Mouse (Mus musculus): ENCODE measurements around the gene Slc25a41. TPM values are rescaled to one million over a fixed set of nuclear protein-coding genes. Genes with fewer than 3 reads are reported as not detected.

The Slc25a41 gene
- total RNA-seq, 2 experiments from 2014 or later: not detected

DNA sequence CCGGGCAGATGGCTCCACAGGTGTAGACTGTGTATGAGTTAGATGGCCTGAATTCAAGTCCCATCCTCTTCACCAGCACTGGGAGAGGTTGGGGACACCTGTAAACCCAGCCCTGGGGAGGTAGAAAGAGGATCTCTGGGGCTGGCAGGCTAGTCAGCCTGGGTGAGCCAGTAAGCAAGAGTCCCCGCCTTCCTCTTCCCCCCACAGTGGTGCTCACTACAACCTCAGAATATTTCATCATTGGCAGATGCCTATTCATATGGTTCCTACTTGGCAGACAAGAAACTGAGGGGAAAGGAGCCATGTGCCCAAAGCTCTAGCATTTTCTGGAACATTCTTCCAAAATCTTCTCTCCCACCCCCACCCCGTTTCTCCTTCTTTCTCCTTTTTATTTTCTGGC, 7.4 kb upstream of the Slc25a41 start:
- DNase-seq (ENCODE audit: low spot score in 2 of 2): no peak

- DNase-seq (ENCODE audit: low spot score in 2 of 2): no peak
Observed at GRCm38 (mm10) chr17:57047406-57047805, 6.0 kb upstream of the Slc25a41 start.

- no peak for DNase-seq (ENCODE audit: low spot score in 2 of 2)
Observed at GRCm38 (mm10) chr17:57038978-57039377, 2.5 kb downstream of the Slc25a41 start.

DNA sequence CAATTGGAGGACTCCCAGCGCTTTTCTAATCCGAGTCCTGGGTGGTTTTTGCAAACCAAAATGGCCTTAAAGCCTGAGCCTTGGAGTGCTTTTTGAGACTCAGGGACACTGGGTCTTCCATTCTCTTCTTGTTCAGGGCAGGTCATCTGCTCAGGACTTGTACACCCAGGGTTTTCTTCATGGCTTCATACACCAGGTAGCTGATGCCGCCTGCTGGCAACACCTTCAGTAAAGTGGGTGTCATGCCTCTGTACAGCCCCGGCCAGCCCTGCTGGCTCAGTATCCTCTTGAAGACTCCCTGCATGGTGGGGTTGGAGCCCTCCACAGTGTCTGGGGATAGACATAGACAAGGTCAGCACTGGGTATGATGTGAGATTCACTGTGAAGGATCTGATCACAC, 8.6 kb downstream of the Slc25a41 start:
- no peak for DNase-seq (ENCODE audit: low spot score in 2 of 2)

GRCm38 (mm10) chr17:57031661-57032420, 9.6 kb downstream of the Slc25a41 start:
- peak; percentile 85 to 96 for DNase-seq (ENCODE audit: low spot score in 2 of 2)

- peak in 1 of 2 experiments; percentile 25 for DNase-seq (ENCODE audit: low spot score in 2 of 2)
Observed at GRCm38 (mm10) chr17:57030931-57031660, 10.4 kb downstream of the Slc25a41 start, which contains the start of gene Khsrp. Gene Khsrp, minus strand, starts transcription at chr17:57031522.

- no peak for DNase-seq (ENCODE audit: low spot score in 2 of 2)
Observed at GRCm38 (mm10) chr17:57029691-57030090, 11.8 kb downstream of the Slc25a41 start.

DNA sequence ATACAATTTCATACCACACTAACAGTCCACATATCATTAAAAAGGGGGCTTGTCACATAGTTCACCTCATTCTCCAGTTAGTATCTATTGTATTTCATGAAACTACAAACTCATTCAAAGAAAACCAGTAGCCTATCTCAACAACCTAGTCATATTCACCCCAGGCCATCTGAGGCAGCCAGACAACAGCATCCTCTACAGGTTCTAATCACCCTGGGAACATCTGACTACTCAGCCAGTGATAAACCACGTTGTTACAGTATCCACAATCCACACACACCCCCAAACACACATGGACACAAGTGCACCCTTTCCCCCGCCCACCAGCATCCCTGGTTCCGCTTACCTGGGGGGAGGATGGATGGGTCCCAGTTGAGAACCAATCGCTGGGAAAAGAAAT, 14.0 kb downstream of the Slc25a41 start:
- DNase-seq (ENCODE audit: low spot score in 2 of 2): no peak

DNA sequence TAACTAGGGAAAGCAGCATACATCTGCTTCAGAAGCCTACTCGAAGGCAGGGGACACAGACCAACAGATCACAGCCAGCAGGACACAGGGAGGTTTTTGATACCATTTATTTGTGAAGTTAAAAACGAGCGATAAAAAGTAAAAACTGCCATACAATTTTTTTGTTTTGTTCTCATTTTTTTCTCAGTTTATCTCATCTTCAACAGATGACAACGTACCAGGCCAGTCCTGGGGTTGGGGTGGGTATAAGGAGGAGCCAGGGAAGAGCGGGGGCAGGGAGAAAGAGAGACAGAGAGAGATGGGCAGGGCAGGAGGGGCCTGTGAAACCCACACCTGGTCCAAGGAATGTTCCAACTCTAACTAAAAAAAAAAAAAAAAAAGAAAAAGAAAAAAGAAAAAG, 20.5 kb downstream of the Slc25a41 start:
- no peak for DNase-seq (ENCODE audit: low spot score in 2 of 2)

- DNase-seq (ENCODE audit: low spot score in 2 of 2): no peak
Observed at GRCm38 (mm10) chr17:57019693-57020092, 21.8 kb downstream of the Slc25a41 start.

GRCm38 (mm10) chr17:57012245-57012795, 29.1 kb downstream of the Slc25a41 start:
- no peak for DNase-seq (ENCODE audit: low spot score in 2 of 2)

DNA sequence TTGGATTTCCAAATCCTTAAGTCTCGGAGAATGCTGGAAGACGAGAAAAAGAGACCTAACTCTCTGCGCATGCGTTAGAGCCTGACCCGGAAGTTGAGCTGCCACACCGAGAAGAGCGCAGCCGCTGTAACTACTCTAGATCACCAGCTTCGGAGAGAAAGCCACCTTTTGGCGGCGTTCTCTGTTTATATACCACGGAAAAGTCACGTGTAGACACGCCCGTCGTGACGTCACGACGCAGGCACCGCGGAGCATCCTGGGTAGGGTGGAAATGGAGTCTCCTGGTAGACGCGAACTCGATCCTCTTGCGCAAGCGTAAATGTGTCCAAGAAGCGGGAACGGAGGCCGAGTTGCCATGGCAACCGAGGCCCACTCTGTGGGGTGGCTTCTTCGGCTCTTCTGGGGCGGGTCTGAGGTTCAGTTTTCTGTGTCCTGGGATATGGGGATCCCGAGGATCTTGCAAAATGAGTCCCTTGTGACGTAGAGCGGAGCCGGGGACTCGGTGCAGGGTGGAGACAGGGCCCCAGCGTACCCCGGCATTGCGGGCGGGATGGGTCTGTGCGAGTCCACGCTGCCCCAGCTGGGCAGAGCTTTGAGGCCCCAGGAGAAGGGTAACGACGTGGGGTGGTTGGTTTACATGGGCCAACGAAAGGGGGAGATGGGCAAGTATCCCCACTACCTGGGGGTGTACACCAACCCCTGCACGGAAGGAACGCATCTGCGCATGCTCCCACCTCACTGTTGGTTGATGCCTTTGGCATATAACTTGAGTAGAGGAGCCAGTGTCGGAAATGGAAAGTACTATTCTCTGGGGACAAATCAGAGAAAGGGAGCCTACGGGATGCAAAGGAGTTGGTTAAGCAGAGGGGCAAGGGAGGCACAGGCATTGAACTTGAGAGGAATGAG, 30.0 kb downstream of the Slc25a41 start, which contains the start of the genes Gtf2f1 and Gm17949:
Gene Gtf2f1 (minus strand): TSS at position 53 of the 906 bp plus-strand sequence.
Gene Gm17949 (plus strand): TSS at position 234 of the 906 bp plus-strand sequence.
- DNase-seq (ENCODE audit: low spot score in 2 of 2): peak; percentile 81 to 90

- DNase-seq (ENCODE audit: low spot score in 2 of 2): no peak
Observed at GRCm38 (mm10) chr17:57010911-57011235, 30.6 kb downstream of the Slc25a41 start.

- DNase-seq (ENCODE audit: low spot score in 2 of 2): no peak
Observed at GRCm38 (mm10) chr17:57007137-57007905, 34.1 kb downstream of the Slc25a41 start.

DNA sequence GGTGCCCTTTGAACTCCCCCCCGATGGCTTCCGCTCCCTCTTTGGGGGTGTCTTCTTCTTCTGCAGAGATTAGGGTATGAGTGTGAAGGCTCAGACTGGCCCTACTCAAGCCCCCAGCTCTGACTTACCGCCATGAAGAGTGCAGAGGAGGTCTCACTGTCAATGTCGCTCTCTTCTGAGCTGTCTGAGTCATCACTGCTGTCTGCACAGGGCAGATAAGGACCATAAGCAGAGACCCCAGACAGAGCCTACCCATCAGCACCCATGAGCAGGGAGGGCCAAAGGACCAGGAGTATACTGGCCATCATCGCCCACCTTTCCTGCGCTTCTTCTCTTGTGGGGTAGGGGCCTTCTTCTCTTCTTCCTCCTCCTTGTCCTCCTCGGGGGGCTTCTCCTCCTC, 37.5 kb downstream of the Slc25a41 start:
- no peak for DNase-seq (ENCODE audit: low spot score in 2 of 2)

DNA sequence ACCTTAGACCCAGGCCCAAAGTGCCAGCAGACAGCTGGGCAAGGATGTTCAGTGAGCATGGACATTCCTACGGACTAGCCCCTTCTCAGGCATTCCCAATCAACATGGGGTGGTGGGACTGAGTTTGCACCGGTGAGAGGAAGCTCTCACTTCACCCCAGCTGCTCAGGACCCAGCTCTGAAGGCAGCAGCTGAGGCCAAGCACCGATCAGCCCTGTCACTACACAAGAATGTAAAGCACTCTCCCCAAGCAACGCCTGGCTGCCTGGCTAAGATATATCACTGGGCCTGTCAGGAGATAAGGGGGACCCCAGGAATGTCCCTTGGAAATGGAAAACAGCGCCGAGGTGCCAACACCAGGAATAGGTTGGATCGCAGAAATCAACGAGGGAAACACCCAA, 40.2 kb downstream of the Slc25a41 start:
- DNase-seq (ENCODE audit: low spot score in 2 of 2): no peak

- no peak for DNase-seq (ENCODE audit: low spot score in 2 of 2)
Observed at GRCm38 (mm10) chr17:56999968-57000609, 41.4 kb downstream of the Slc25a41 start, which contains the start of gene Pspn. Gene Pspn, minus strand, starts transcription at chr17:57000018.

DNA sequence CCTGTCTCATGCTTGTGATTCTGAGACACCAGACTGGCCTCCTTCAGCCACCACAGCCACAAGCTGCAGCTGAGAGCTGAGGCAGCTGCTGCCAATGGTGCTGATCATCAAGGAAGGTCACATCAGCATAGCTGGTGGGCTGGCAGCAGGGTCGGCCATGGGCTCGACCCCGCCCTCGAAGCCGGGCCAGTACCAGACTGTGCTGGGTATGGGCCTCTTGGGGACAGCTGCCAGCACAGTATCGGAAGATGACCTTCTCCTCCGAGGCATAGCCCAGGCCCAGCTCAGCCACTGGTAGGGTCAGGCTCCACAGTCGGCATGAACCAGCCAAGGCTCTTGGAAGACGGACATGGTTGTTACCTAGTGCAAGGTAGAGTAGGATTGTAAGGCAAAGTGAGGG, 42.0 kb downstream of the Slc25a41 start:
- no peak for DNase-seq (ENCODE audit: low spot score in 2 of 2)

DNA sequence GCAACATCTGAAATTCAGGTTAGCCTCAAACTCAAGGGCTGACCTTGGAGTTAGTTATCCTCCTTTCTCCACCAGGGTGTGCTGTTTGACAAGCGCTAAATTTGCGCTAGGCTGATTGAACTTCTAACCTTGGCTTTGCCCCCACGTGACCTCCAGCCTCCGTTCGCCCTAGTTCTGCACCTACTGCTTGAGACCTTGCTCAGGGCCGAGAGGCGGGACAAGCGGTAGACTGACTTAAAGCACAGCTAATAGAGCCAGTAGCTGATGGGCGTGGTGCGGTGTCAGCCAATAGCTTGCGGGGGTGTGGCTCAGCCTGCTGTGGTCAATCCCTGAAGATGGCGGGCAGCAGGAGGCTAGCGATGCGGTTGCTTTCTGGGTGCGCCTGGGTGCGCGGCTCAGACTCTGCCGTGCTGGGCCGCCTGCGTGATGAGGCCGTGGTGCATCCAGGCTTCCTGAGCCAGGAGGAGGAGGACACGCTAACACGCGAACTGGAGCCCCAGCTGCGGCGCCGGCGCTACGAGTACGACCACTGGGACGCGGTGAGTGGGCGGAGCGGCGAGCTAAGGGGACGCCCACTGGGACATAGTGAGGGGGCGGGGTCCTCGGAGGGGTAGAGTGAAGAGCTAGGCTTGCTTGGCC, 44.3 kb downstream of the Slc25a41 start, which contains the start of gene Alkbh7:
Gene Alkbh7 (plus strand): TSS at position 311 of the 639 bp plus-strand sequence.
- DNase-seq (ENCODE audit: low spot score in 2 of 2): peak; percentile 82 to 90
